Mouse (Mus musculus) gastrocnemius, adult 8-10 months (tissue): ENCODE measurements around the gene Veph1. TPM values are rescaled to one million over a fixed set of nuclear protein-coding genes. Genes with fewer than 3 reads are reported as not detected.

Experiments
- DNase-seq, 2 experiments: peaks; one replicate each; pipeline ENCODE4 v3.0.0; 2022; ENCODE audit warnings: low spot score in 2 of 2
- total RNA-seq, 4 experiments: library from RNA; stranded (reverse); gene quantifications; 2 replicates each; pipeline ENCODE4 v1.2.4; 2022

The Veph1 gene
- total RNA-seq, 4 experiments from 2014 or later = 0.05 TPM; not detected in 3

GRCm38 (mm10) chr3:66224931-66225537 lies 71.6 kb downstream of the Veph1 start:
- DNase-seq = no peak

GRCm38 (mm10) chr3:66221243-66221611 lies 75.4 kb downstream of the Veph1 start:
- DNase-seq = peak; percentile 37 to 64

GRCm38 (mm10) chr3:66220554-66221242 lies 75.9 kb downstream of the Veph1 start:
- DNase-seq = peak; percentile 19 to 46

GRCm38 (mm10) chr3:66219655-66220191 lies 76.9 kb downstream of the Veph1 start, which contains the start of gene Ptx3:
TSS of gene Ptx3 (plus strand) at chr3:66219910.
- no peak for DNase-seq

GRCm38 (mm10) chr3:66215759-66216158 lies 80.9 kb downstream of the Veph1 start:
- DNase-seq = no peak

- no peak for DNase-seq
These were observed 83.1 kb downstream of the Veph1 start for GRCm38 (mm10) chr3:66213524-66213923.

GRCm38 (mm10) chr3:66208836-66209573 lies 87.6 kb downstream of the Veph1 start:
- no peak for DNase-seq

GRCm38 (mm10) chr3:66193910-66194562 lies 102.6 kb downstream of the Veph1 start:
- DNase-seq = no peak

- DNase-seq = no peak
These were observed 117.0 kb downstream of the Veph1 start for GRCm38 (mm10) chr3:66179647-66180046.

- no peak for DNase-seq
These were observed 123.7 kb downstream of the Veph1 start for GRCm38 (mm10) chr3:66172907-66173306.

GRCm38 (mm10) chr3:66169873-66170538 lies 126.6 kb downstream of the Veph1 start:
- DNase-seq = no peak

- DNase-seq = no peak
These were observed 129.9 kb downstream of the Veph1 start for GRCm38 (mm10) chr3:66166606-66167290.

GRCm38 (mm10) chr3:66165026-66165425 lies 131.6 kb downstream of the Veph1 start:
- DNase-seq = no peak

- no peak for DNase-seq
These were observed 132.1 kb downstream of the Veph1 start for GRCm38 (mm10) chr3:66164585-66164984.

GRCm38 (mm10) chr3:66162612-66163011 lies 134.0 kb downstream of the Veph1 start:
- DNase-seq = no peak

- no peak for DNase-seq
These were observed 138.7 kb downstream of the Veph1 start for GRCm38 (mm10) chr3:66157947-66158346.

GRCm38 (mm10) chr3:66137601-66138000 lies 159.0 kb downstream of the Veph1 start:
- no peak for DNase-seq

GRCm38 (mm10) chr3:66131264-66131950 lies 165.2 kb downstream of the Veph1 start:
- DNase-seq = no peak

GRCm38 (mm10) chr3:66129689-66130088 lies 166.9 kb downstream of the Veph1 start:
- DNase-seq = no peak

- no peak for DNase-seq
These were observed 191.1 kb downstream of the Veph1 start for GRCm38 (mm10) chr3:66105493-66105892.
